Mouse (Mus musculus): ENCODE results near the gene Pdgfa. TPM values are rescaled to one million over a fixed set of nuclear protein-coding genes. Genes with fewer than 3 reads are reported as not detected.
A peak's percentile ranks its signal among the peaks of the same experiment; 100 is the strongest.

Pdgfa gene
- polyA plus RNA-seq (2012; fragmentation: generic; extraction: Trizol), result 43.7 TPM

DNA sequence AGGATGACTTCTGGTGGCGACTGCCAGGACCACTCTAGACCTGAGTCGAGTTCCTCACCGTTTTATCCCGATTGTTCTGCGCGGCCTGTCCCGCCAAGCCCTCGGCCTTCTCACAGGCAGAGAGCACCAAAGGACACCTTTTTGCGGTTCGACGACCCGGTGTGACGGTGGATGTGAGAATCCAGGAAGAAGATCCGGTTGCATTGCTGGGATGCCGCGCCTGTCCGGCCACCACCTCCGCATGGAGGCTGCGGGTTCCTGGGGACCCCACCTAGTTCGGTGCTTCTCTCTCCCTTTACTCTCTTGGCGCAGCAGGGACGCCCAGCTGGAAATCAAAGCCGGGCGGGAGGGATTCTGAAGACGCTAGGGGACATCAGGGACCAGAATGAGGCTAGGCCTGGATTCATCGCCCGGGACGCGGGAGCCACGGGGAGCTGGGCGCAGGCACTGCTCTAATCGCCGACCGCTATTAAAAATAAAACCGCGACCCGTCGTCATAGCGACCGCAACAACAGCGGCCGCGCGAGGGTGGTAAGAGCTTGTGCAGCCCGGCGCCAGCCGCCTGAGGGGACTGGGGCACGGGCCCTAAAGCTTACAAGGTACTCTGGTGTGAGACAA, at the start of gene Pdgfa:
TSS of gene Pdgfa (minus strand) at position 200 of the 618 bp plus-strand sequence.
- H3K79me2 ChIP-seq (ENCODE audit: control insufficient read depth, insufficient read depth), result peaks cover 16% of the 10 kb centered on the region
- H3K27me3 ChIP-seq (ENCODE audit: control insufficient read depth, insufficient read depth, insufficient read length), result no peaks in the 10 kb centered on the region
- H3ac ChIP-seq (ENCODE audit: control insufficient read depth, insufficient read length), result no peak within 1 kb of the TSS
- no peaks in the 10 kb centered on the region for H3K36me3 ChIP-seq (ENCODE audit: control insufficient read depth, insufficient read depth)
- H3K4me3 ChIP-seq, result peak within 1 kb of the TSS; percentile 92
- TF ChIP-seq REST (IDR thresholded peaks at IDR 0.05; ENCODE audit: insufficient read depth, insufficient read length), result no peak
- TF ChIP-seq MYOG (IDR thresholded peaks at IDR 0.05; ENCODE audit: control insufficient read depth in 1 of 3, insufficient read depth in 1 of 3, insufficient read length in 2 of 3, low read depth in 2 of 3), result peak in 1 of 3 experiments; percentile 13
- TF ChIP-seq POLR2AphosphoS2 (IDR thresholded peaks at IDR 0.05; ENCODE audit: insufficient read length, low read depth), result peak; percentile 9
- peak within 1 kb of the TSS; percentile 60 for H3K4me2 ChIP-seq (ENCODE audit: low read depth)

GRCm38 (mm10) chr5:139046636-139047035, 49.5 kb upstream of the Pdgfa start:
- H3ac ChIP-seq (ENCODE audit: control insufficient read depth, insufficient read length), result no peak overlapping the region
- no peak for TF ChIP-seq MAX (IDR thresholded peaks at IDR 0.05; ENCODE audit: low read depth)
- TF ChIP-seq CEBPB (IDR thresholded peaks at IDR 0.05; ENCODE audit: insufficient read depth, poor library complexity, severe bottlenecking), result no peak
- TF ChIP-seq POLR2A (IDR thresholded peaks at IDR 0.05; ENCODE audit: insufficient read length, low read depth), result no peak
- no peak for TF ChIP-seq SRF (IDR thresholded peaks at IDR 0.05; ENCODE audit: control insufficient read depth, insufficient read length, low read depth)
- no peak for TF ChIP-seq TCF12 (IDR thresholded peaks at IDR 0.05; ENCODE audit: insufficient read depth, poor library complexity, severe bottlenecking)
- TF ChIP-seq TCF3 (IDR thresholded peaks at IDR 0.05; ENCODE audit: insufficient read length, low read depth), result no peak
- TF ChIP-seq MYOD1 (IDR thresholded peaks at IDR 0.05; ENCODE audit: control insufficient read depth in 1 of 3, insufficient read length in 2 of 3, low read depth in 2 of 3), result no peak
- no peak for TF ChIP-seq POLR2AphosphoS2 (IDR thresholded peaks at IDR 0.05; ENCODE audit: insufficient read length, low read depth)
- no peak for TF ChIP-seq E2F4 (IDR thresholded peaks at IDR 0.05; ENCODE audit: insufficient read depth)
- no peak for TF ChIP-seq REST (IDR thresholded peaks at IDR 0.05; ENCODE audit: insufficient read depth, insufficient read length)
- no peak for TF ChIP-seq USF1 (IDR thresholded peaks at IDR 0.05; ENCODE audit: low read depth)
- TF ChIP-seq MYOG (IDR thresholded peaks at IDR 0.05; ENCODE audit: control insufficient read depth in 1 of 3, insufficient read depth in 1 of 3, insufficient read length in 2 of 3, low read depth in 2 of 3), result no peak

DNA sequence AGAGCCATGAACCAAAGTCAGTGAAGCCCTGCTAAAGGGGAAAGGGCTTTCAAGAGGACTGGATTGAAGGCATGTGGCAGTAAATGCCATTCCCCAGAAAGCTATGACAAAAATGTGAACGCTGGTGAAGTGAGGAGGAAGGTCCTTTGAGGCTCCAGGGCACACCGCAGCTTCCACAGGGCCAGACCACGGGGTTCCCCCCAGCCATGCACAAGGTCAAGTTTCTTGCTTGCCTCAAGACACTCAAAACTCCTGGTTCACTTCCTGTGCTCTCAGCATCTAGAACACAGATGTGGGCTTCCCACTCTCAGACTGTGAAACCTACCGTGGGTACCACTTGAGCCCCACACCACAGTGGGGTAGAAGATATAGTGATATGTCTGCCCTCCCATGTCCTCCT, 46.4 kb upstream of the Pdgfa start:
- H3ac ChIP-seq (ENCODE audit: control insufficient read depth, insufficient read length), result no peak overlapping the region
- H3K27me3 ChIP-seq (ENCODE audit: control insufficient read depth, insufficient read depth, insufficient read length), result no peaks in the 10 kb centered on the region
- H3K79me2 ChIP-seq (ENCODE audit: control insufficient read depth, insufficient read depth), result no peaks in the 10 kb centered on the region
- H3K36me3 ChIP-seq (ENCODE audit: control insufficient read depth, insufficient read depth), result no peaks in the 10 kb centered on the region
- no peak overlapping the region for H3K4me2 ChIP-seq (ENCODE audit: low read depth)
- H3K4me3 ChIP-seq, result no peak overlapping the region
- no peak for TF ChIP-seq TCF3 (IDR thresholded peaks at IDR 0.05; ENCODE audit: insufficient read length, low read depth)
- no peak for TF ChIP-seq TCF12 (IDR thresholded peaks at IDR 0.05; ENCODE audit: insufficient read depth, poor library complexity, severe bottlenecking)
- no peak for TF ChIP-seq REST (IDR thresholded peaks at IDR 0.05; ENCODE audit: insufficient read depth, insufficient read length)
- TF ChIP-seq POLR2A (IDR thresholded peaks at IDR 0.05; ENCODE audit: insufficient read length, low read depth), result no peak
- TF ChIP-seq MYOD1 (IDR thresholded peaks at IDR 0.05; ENCODE audit: control insufficient read depth in 1 of 3, insufficient read length in 2 of 3, low read depth in 2 of 3), result no peak
- no peak for TF ChIP-seq CEBPB (IDR thresholded peaks at IDR 0.05; ENCODE audit: insufficient read depth, poor library complexity, severe bottlenecking)
- no peak for TF ChIP-seq SRF (IDR thresholded peaks at IDR 0.05; ENCODE audit: control insufficient read depth, insufficient read length, low read depth)
- no peak for TF ChIP-seq E2F4 (IDR thresholded peaks at IDR 0.05; ENCODE audit: insufficient read depth)
- TF ChIP-seq USF1 (IDR thresholded peaks at IDR 0.05; ENCODE audit: low read depth), result no peak
- TF ChIP-seq MAX (IDR thresholded peaks at IDR 0.05; ENCODE audit: low read depth), result no peak
- TF ChIP-seq MYOG (IDR thresholded peaks at IDR 0.05; ENCODE audit: control insufficient read depth in 1 of 3, insufficient read depth in 1 of 3, insufficient read length in 2 of 3, low read depth in 2 of 3), result no peak
- no peak for TF ChIP-seq POLR2AphosphoS2 (IDR thresholded peaks at IDR 0.05; ENCODE audit: insufficient read length, low read depth)

More at GRCm38 (mm10) chr5:139046636-139047035, 49.5 kb upstream of the Pdgfa start:
- Histone ChIP-seq H3K4me3 (no peak overlapping the region), H3K4me2 (ENCODE audit: low read depth) (no peak overlapping the region), H3K27me3 (ENCODE audit: control insufficient read depth, insufficient read depth, insufficient read length) (no peaks in the 10 kb centered on the region), H3K79me2 (ENCODE audit: control insufficient read depth, insufficient read depth) (no peaks in the 10 kb centered on the region), H3K36me3 (ENCODE audit: control insufficient read depth, insufficient read depth) (no peaks in the 10 kb centered on the region)

GRCm38 (mm10) chr5:139042299-139042698, 45.1 kb upstream of the Pdgfa start:
- Histone ChIP-seq H3K27me3 (ENCODE audit: control insufficient read depth, insufficient read depth, insufficient read length) (no peaks in the 10 kb centered on the region), H3K36me3 (ENCODE audit: control insufficient read depth, insufficient read depth) (no peaks in the 10 kb centered on the region), H3ac (ENCODE audit: control insufficient read depth, insufficient read length) (no peak overlapping the region), H3K79me2 (ENCODE audit: control insufficient read depth, insufficient read depth) (no peaks in the 10 kb centered on the region), H3K4me2 (ENCODE audit: low read depth) (no peak overlapping the region), H3K4me3 (no peak overlapping the region)
- TF ChIP-seq SRF (IDR thresholded peaks at IDR 0.05; ENCODE audit: control insufficient read depth, insufficient read length, low read depth), result no peak
- TF ChIP-seq E2F4 (IDR thresholded peaks at IDR 0.05; ENCODE audit: insufficient read depth), result no peak
- no peak for TF ChIP-seq REST (IDR thresholded peaks at IDR 0.05; ENCODE audit: insufficient read depth, insufficient read length)
- TF ChIP-seq MYOD1 (IDR thresholded peaks at IDR 0.05; ENCODE audit: control insufficient read depth in 1 of 3, insufficient read length in 2 of 3, low read depth in 2 of 3), result no peak
- no peak for TF ChIP-seq TCF12 (IDR thresholded peaks at IDR 0.05; ENCODE audit: insufficient read depth, poor library complexity, severe bottlenecking)
- no peak for TF ChIP-seq MYOG (IDR thresholded peaks at IDR 0.05; ENCODE audit: control insufficient read depth in 1 of 3, insufficient read depth in 1 of 3, insufficient read length in 2 of 3, low read depth in 2 of 3)
- TF ChIP-seq TCF3 (IDR thresholded peaks at IDR 0.05; ENCODE audit: insufficient read length, low read depth), result no peak
- no peak for TF ChIP-seq POLR2AphosphoS2 (IDR thresholded peaks at IDR 0.05; ENCODE audit: insufficient read length, low read depth)
- TF ChIP-seq POLR2A (IDR thresholded peaks at IDR 0.05; ENCODE audit: insufficient read length, low read depth), result no peak
- no peak for TF ChIP-seq CEBPB (IDR thresholded peaks at IDR 0.05; ENCODE audit: insufficient read depth, poor library complexity, severe bottlenecking)
- TF ChIP-seq MAX (IDR thresholded peaks at IDR 0.05; ENCODE audit: low read depth), result no peak
- TF ChIP-seq USF1 (IDR thresholded peaks at IDR 0.05; ENCODE audit: low read depth), result no peak
